In the genomic region with DNA sequence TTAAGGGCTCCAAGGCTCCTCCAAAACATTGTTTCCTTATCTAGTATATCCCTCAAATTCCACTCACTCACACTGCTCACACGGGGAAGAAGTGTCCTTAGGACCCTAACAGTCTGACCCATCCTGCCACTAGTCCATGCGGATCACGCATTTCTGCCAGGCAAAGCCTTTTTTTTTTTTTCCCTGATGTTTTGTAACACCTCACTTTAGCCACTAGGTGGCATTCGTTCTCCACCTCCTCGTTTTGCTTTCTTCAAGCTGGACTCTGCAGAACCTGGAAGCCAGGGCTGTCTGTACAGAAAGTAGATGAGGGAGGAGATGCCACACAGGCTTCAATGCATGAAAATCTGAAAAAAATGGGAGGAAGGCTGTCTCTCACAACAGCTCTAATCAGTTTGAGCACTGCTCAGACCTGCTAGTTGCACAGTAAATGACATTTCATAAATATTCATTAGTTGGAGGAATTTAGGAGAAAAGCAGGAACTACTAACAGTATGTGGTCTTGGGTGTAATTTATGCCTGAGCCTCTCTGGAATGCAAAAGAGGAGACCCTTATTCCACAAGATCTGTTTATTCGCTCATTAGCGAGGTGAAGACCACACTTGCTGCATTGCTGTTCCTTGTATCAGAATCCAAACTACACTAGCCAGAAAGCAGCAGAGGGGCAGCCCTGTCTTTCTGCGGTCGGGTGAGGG, we compare ENCODE assay signal across 8 mouse cellular contexts. TPM values are rescaled to one million over a fixed set of nuclear protein-coding genes. Genes with fewer than 3 reads are reported as not detected.
DNase-seq lines count a peak whose midpoint lies in the region; TF ChIP-seq lines count a peak whose summit lies in the region.

No protein-coding gene starts in this region.

- peak; percentile 84 for TF ChIP-seq CTCF in gastrocnemius, adult 2 months (IDR thresholded peaks at IDR 0.05)

- no peak overlapping the region for H3K27ac ChIP-seq in gastrocnemius, adult 2 months

- intact Hi-C loops in gastrocnemius, adult 2 months (cut with DNase I): loop anchor here (5.0 kb wide), 1 partner anchor 269 kb away; no protein-coding TSS in a partner anchor

- no peak overlapping the region for H3K4me3 ChIP-seq in gastrocnemius, adult 2 months

- peak; percentile 22 for DNase-seq in gastrocnemius, adult 2 months
- no peak for DNase-seq in gastrocnemius, adult 8-10 months (ENCODE audit: low spot score in 2 of 2)
- peak; percentile 73 for DNase-seq in R1 (ENCODE audit: low read depth, low spot score)
- peak; percentile 71 to 75 for DNase-seq in cerebellum, postnatal 14 days
- DNase-seq in gonadal fat pad, adult 2 months (ENCODE audit: low read depth): peak; percentile 16
- peak; percentile 51 for DNase-seq in kidney, postnatal 10 days
- DNase-seq in lung, adult 18-20 months: peak; percentile 9 to 39
- DNase-seq in retina, adult 2 months (ENCODE audit: low read depth, low spot score): peak; percentile 42

RNA-seq across cellular contexts. Expression of gene Ppp3r2, which starts 6.9 kb away (rescaled TPM):
- not detected for total RNA-seq in gastrocnemius, adult 2 months (2021)
- total RNA-seq in gastrocnemius, adult 8-10 months (2022): not detected
- 0.18 and 0.72 TPM in 2 replicates for polyA plus RNA-seq in gonadal fat pad, adult 2 months (2012; rRNA removed)

RNA-seq across cellular contexts. Expression of gene Rnf20, which starts 56.9 kb away (rescaled TPM):
- total RNA-seq in gastrocnemius, adult 2 months (2021): 10 to 100 TPM; 32.3 to 32.6 TPM
- total RNA-seq in gastrocnemius, adult 8-10 months (2022): 10 to 100 TPM; 23.0 to 36.2 (median 30.3) TPM
- 16.8 and 19.0 TPM in 2 replicates for polyA plus RNA-seq in gonadal fat pad, adult 2 months (2012; rRNA removed)

Comparison
In these comparisons a context has a peak if more than half of its experiments do, and no peak if none do; other contexts are left out.
1. DNase-seq: peak in gastrocnemius, adult 2 months (single experiment), R1 (single experiment), cerebellum, postnatal 14 days (2 of 2), gonadal fat pad, adult 2 months (single experiment), kidney, postnatal 10 days (single experiment), lung, adult 18-20 months (2 of 2) and retina, adult 2 months (single experiment); none in gastrocnemius, adult 8-10 months (0 of 2).